19 mouse cellular contexts compared by ENCODE assay signal in the genomic region with DNA sequence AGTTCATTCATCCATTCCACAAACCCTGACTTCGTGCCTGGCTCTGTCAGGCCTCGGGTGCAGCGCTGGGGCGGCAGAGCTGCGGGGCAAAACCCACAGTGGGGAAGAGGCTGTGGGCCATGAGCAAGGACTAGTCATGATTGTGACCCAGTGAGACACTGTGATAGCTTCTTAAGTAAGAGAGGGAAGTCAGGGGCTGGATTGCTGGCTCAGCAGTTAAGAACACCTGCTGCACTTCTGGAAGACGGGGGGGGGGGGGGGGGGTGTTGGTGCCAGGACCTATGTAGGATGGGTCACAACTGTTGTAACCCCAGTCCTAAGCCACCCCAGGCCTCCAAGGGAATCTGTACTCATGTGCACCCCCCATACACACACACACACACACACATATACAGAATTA.
"Had no signal": no experiment of that assay in that cellular context is flagged by ENCODE, and none has a peak within 500 bp of the region (broad histone marks: within the 10 kb centered on the region; RNA-seq: fewer than 3 reads in every experiment).

No protein-coding gene starts in this region.

- H3K9ac ChIP-seq: limb, embryonic 13.5 days; liver, embryonic 12.5 days; liver, embryonic 15.5 days; lung, embryonic 15.5 days; midbrain, embryonic 12.5 days; neural tube, embryonic 13.5 days had no signal

- H3K4me2 ChIP-seq: limb, embryonic 13.5 days; lung, embryonic 15.5 days; midbrain, embryonic 12.5 days; neural tube, embryonic 13.5 days had no signal

- H3K4me3 ChIP-seq: layer of hippocampus, adult 2 months; limb, embryonic 10.5 days; limb, embryonic 13.5 days; liver, embryonic 12.5 days; liver, embryonic 15.5 days; lung, embryonic 15.5 days; midbrain, embryonic 12.5 days; myocyte; neural tube, embryonic 13.5 days had no signal

- DNase-seq: kidney, adult 9 months; kidney, postnatal 25 days; layer of hippocampus, adult 9-11 months; liver; lung, adult 18-20 months; lung, postnatal 10 days; lung, postnatal 36 days; retina, postnatal 1 day had no signal

- ATAC-seq: liver, embryonic 12.5 days; midbrain, embryonic 16.5 days had no signal

- H3K36me3 ChIP-seq: midbrain, embryonic 12.5 days; neural tube, embryonic 13.5 days had no signal

- H3K27ac ChIP-seq: kidney, postnatal 0 days; layer of hippocampus, adult 2 months; limb, embryonic 10.5 days; limb, embryonic 13.5 days; liver, embryonic 12.5 days; lung, embryonic 15.5 days; midbrain, embryonic 12.5 days; neural tube, embryonic 13.5 days had no signal

- H3K27me3 ChIP-seq: lung, embryonic 15.5 days had no signal

- H3K9me3 ChIP-seq: limb, embryonic 10.5 days; limb, embryonic 13.5 days; liver, embryonic 12.5 days; liver, embryonic 15.5 days; lung, embryonic 15.5 days; midbrain, embryonic 12.5 days; neural tube, embryonic 13.5 days had no signal
